Mouse (Mus musculus) bone marrow, adult 2 months (tissue): ENCODE measurements around the gene Olfr173. TPM values are rescaled to one million over a fixed set of nuclear protein-coding genes. Genes with fewer than 3 reads are reported as not detected.

ENCODE experiments used
- H3K27ac ChIP-seq: fragments of 200-500 bp; 2 replicates; pipeline ENCODE4 v1.5.1; 2012; ENCODE audit warnings: low read depth, mild to moderate bottlenecking, control low read depth, inconsistent platforms, low read length; ENCODE audit not compliant: control insufficient read depth, poor library complexity, insufficient read depth
- H3K4me1 ChIP-seq: fragments of 200-500 bp; 2 replicates; pipeline ENCODE4 v1.6.1; 2011; ENCODE audit warnings: low read length; ENCODE audit not compliant: control insufficient read depth, insufficient read depth
- H3K4me3 ChIP-seq: fragments of 200-500 bp; replicated peaks from 2 replicates; pipeline ENCODE3; 2011; ENCODE audit warnings: mild to moderate bottlenecking, low read depth, low read length, control low read depth; ENCODE audit not compliant: control insufficient read depth
- CTCF ChIP-seq: fragments of 200-500 bp; IDR thresholded peaks from 2 replicates; pipeline ENCODE4 v1.5.1; 2011; ENCODE audit warnings: low read length, control low read depth; ENCODE audit not compliant: control insufficient read depth, insufficient read depth
- POLR2A ChIP-seq: fragments of 200-500 bp; IDR thresholded peaks from 2 replicates; pipeline ENCODE4 v1.6.1; 2011; ENCODE audit warnings: low read depth, mild to moderate bottlenecking, control low read depth, low read length, borderline replicate concordance; ENCODE audit not compliant: control insufficient read depth
- WGBS: fragments of 180-500 bp; shearing (Covaris S2); methylation state at CpG from one replicate; pipeline ENCODE4 v1.1.7; 2018; 5-methylcytosine and 5-hydroxymethylcytosine counted together
- polyA plus RNA-seq: library from polyadenylated mRNA; stranded (reverse); fragments of >200 nt; gene quantifications from 2 replicates; pipeline ENCODE4 v1.2.4, GENCODE M21; 2011; ENCODE audit warnings: low replicate concordance; ENCODE audit not compliant: missing spikeins, insufficient read depth, insufficient read length

The Olfr173 gene
- not detected in 2 replicates for polyA plus RNA-seq

DNA sequence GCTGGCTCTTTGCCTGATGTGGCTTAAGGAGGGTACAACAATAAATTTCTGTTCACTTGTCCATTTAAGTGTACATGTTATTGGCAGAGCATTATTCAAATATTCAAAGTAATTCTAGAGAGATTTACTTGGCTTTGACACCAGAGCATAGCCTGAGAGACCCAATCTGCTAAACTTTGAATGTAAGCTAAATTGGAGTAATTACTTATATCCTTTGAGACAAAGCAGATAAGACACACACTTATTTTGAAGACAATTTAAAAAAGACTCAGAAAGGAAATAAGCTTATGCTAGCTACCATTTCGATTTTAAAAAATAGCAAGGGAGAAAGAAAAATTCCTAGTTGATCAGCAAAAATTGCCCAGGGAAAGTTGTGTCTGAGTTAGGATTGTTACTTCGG lies at the start of gene Olfr173:
Gene Olfr173, minus strand, starts transcription at position 101 of the 400 bp plus-strand sequence.
- Histone ChIP-seq H3K4me3 (no peak within 1 kb of the TSS), H3K27ac (no peak within 1 kb of the TSS), H3K4me1 (no peaks in the 10 kb centered on the region)
- TF ChIP-seq CTCF, result no peak
- 58% methylated on average over 2 of the region's 2 CpGs for WGBS

- Histone ChIP-seq H3K4me1 (no peaks in the 10 kb centered on the region), H3K4me3 (no peak within 1 kb of the TSS), H3K27ac (no peak within 1 kb of the TSS)
- 80% methylated on average over 1 of the region's 1 CpGs for WGBS
- TF ChIP-seq CTCF (no peak), POLR2A (no peak)
Measured at GRCm38 (mm10) chr16:58826732-58827319, 26.8 kb upstream of the Olfr173 start, which contains the start of gene Olfr175-ps1. Gene Olfr175-ps1, minus strand, starts transcription at chr16:58826782.

DNA sequence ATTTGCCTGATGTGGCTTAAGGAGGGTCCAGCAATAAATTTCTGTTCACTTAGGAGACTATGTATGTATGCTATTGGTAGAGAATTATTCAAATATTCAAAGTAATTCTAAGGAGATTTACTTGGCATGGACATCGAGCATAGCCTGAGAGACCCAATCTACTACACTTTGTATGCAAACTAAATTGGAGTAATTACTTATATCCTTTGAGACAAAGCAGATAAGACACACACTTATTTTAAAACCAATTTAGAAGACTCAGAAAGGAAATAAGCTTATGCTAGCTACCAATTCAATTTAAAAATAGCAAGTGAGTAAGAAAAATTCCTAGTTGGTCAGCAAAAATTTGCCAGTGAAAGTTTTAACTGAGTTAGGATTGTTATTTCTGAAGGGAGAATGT lies 37.0 kb downstream of the Olfr173 start, which contains the start of gene Olfr172:
Gene Olfr172, minus strand, starts transcription at position 101 of the 400 bp plus-strand sequence.
- no peak for TF ChIP-seq POLR2A
- no peak for TF ChIP-seq CTCF
- Histone ChIP-seq H3K4me3 (no peak within 1 kb of the TSS), H3K27ac (no peak within 1 kb of the TSS), H3K4me1 (no peaks in the 10 kb centered on the region)
- 82% methylated on average over 1 of the region's 1 CpGs for WGBS

DNA sequence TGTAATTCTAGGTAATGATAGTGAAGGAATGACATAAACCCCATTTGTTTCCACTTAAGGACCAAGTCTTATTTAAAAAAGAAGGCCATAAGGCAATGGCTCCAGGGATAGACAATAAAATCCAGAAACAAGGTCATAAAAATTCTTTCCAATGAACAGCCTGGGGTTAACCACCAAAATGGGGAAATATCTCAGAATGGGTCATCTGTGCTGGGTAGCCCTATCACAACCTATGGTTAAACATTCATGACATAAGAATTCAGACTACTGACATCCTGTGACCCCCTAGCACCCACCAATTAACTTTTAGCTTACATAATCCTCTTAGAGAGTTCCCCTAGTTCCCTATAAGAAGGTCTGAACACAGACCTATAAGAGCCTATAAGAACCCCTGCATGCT lies 43.9 kb downstream of the Olfr173 start:
- Histone ChIP-seq H3K4me3 (no peak overlapping the region), H3K4me1 (no peaks in the 10 kb centered on the region), H3K27ac (no peak overlapping the region)
- no peak for TF ChIP-seq CTCF
- no peak for TF ChIP-seq POLR2A

DNA sequence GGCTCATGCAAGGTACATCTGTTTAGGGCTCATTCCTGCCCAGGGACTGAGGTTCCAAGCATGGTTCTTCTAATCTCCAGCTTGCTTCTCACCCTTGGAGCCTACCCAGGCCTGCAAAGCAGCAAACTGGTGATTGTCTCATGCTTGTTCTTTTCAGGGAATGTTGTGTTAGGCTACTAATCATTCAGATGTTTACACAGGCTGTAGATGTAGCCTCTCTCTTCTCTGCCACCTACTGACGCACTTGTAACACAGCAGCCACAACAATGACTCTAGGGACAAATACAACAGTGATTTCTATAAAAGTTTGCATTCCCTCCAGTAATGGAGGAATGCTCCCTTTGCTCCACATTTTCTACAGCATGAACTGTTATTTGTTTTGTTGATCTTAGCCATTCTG lies 48.8 kb downstream of the Olfr173 start:
- TF ChIP-seq POLR2A, result no peak
- no peak for TF ChIP-seq CTCF
- WGBS, result 18% methylated on average over 1 of the region's 1 CpGs
- Histone ChIP-seq H3K27ac (no peak overlapping the region), H3K4me3 (no peak overlapping the region), H3K4me1 (no peaks in the 10 kb centered on the region)

DNA sequence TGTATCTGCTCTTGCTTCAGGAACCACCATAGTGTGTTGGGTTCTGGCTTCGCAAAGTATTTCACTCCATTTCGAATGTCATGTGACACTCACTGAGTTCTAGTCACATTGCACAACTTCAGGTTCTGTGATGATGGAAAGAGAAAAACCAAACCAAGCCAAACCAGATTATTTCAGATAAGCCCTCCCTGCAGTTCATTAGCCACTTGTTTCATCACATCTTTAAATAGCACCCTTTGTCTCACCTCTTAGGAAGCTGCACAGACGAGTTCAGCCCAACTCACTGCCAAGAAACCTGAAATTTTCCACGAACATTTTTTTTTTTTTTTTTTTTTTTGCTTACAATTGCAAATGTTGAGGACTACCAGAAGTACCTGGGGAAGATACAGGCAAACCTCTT lies 53.4 kb downstream of the Olfr173 start:
- no peak overlapping the region for H3K4me3 ChIP-seq
- H3K27ac ChIP-seq, result no peak overlapping the region
- H3K4me1 ChIP-seq, result no peaks in the 10 kb centered on the region
- TF ChIP-seq CTCF (no peak), POLR2A (no peak)
- 59% methylated on average over 4 of the region's 4 CpGs for WGBS

Other genes with a start within 250 kb of the Olfr173 start
- gene Gm813, start 183.3 kb downstream of the Olfr173 start, polyA plus RNA-seq, result not detected in 2 replicates
- not detected in 2 replicates for gene E330017A01Rik, start 161.5 kb downstream of the Olfr173 start, polyA plus RNA-seq
- 68.6 and 121 TPM in 2 replicates for gene Cpox, start 130.0 kb downstream of the Olfr173 start, polyA plus RNA-seq
- gene Gpr15, start 81.2 kb downstream of the Olfr173 start, polyA plus RNA-seq, result 0.79 TPM in 1 of 2 replicates, not detected in the other
- gene Cldnd1, start 72.4 kb downstream of the Olfr173 start, polyA plus RNA-seq, result 5.3 and 5.4 TPM in 2 replicates
- not detected in 2 replicates for gene Olfr172, start 37.1 kb downstream of the Olfr173 start, polyA plus RNA-seq
- gene Olfr175-ps1, start 26.5 kb upstream of the Olfr173 start, polyA plus RNA-seq, result not detected in 2 replicates
- not detected in 2 replicates for gene Olfr177, start 74.5 kb upstream of the Olfr173 start, polyA plus RNA-seq
- gene Olfr178, start 91.8 kb upstream of the Olfr173 start, polyA plus RNA-seq, result not detected in 2 replicates
- gene Olfr181, start 128.5 kb upstream of the Olfr173 start, polyA plus RNA-seq, result not detected in 2 replicates
- not detected in 2 replicates for gene Olfr180, start 129.1 kb upstream of the Olfr173 start, polyA plus RNA-seq
- gene Olfr183, start 195.1 kb upstream of the Olfr173 start, polyA plus RNA-seq, result not detected in 2 replicates
- not detected in 2 replicates for gene Olfr186, start 230.0 kb upstream of the Olfr173 start, polyA plus RNA-seq
- not detected in 2 replicates for gene Olfr187, start 239.5 kb upstream of the Olfr173 start, polyA plus RNA-seq